Mouse (Mus musculus) brain, embryonic 14.5 days (tissue): ENCODE measurements around the gene Masp1.

ENCODE experiments used
- CTCF ChIP-seq: fragments of 200-500 bp; IDR thresholded peaks from 2 replicates; pipeline ENCODE4 v1.5.1; 2012; ENCODE audit warnings: inconsistent platforms, mild to moderate bottlenecking, moderate library complexity, borderline replicate concordance; ENCODE audit not compliant: insufficient read depth, insufficient read length; ENCODE audit errors: extremely low read depth
- POLR2A ChIP-seq: fragments of 200-500 bp; IDR thresholded peaks from 2 replicates; pipeline ENCODE4 v1.6.1; 2012; ENCODE audit warnings: mild to moderate bottlenecking, inconsistent platforms, borderline replicate concordance; ENCODE audit not compliant: poor library complexity, insufficient read depth, insufficient read length, severe bottlenecking; ENCODE audit errors: extremely low read depth

DNA sequence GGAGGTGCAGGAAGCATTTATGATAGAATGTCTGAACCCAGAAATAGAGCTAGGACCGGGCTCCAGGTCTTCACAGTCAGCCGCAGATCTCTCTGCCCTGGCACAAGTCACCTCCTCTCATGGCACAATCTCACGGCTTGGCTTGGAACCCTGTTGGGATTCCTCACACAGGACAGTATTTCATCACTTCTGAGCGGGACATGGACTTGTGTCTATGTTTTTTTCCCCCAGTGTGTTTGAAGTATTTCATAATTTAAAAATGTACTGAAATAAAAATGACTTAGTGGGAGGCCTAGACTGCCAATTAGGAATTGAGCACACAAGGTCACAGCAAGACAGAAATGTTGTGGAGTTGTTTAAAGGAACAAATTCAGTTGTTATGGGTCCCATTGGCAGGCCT is 76.4 kb downstream of the Masp1 start:
- TF ChIP-seq POLR2A (no peak), CTCF (no peak)
